Mouse (Mus musculus) layer of hippocampus, adult 11-12 months (tissue): ENCODE results near the gene Pibf1.
A peak's percentile ranks its signal among the peaks of the same experiment; 100 is the strongest.

Experiments used
- DNase-seq: peaks from one replicate; pipeline ENCODE4 v3.0.0; 2022; ENCODE audit warnings: low spot score

The Pibf1 gene

GRCm38 (mm10) chr14:99141786-99142633 lies 42.8 kb downstream of the Pibf1 start:
- peak; percentile 68 for DNase-seq

- no peak for DNase-seq
Observed at GRCm38 (mm10) chr14:99146841-99147240, 47.6 kb downstream of the Pibf1 start.

- no peak for DNase-seq
Observed at GRCm38 (mm10) chr14:99152683-99153082, 53.5 kb downstream of the Pibf1 start.

- no peak for DNase-seq
Observed at GRCm38 (mm10) chr14:99159940-99160339, 60.7 kb downstream of the Pibf1 start.

- no peak for DNase-seq
Observed at GRCm38 (mm10) chr14:99163051-99163450, 63.8 kb downstream of the Pibf1 start.

- DNase-seq, result no peak
Observed at GRCm38 (mm10) chr14:99174138-99174745, 75.0 kb downstream of the Pibf1 start.

GRCm38 (mm10) chr14:99176559-99176958 lies 77.3 kb downstream of the Pibf1 start:
- DNase-seq, result no peak

- DNase-seq, result no peak
Observed at GRCm38 (mm10) chr14:99190153-99190790, 91.0 kb downstream of the Pibf1 start.

- no peak for DNase-seq
Observed at GRCm38 (mm10) chr14:99205865-99206264, 106.6 kb downstream of the Pibf1 start.

GRCm38 (mm10) chr14:99206591-99206990 lies 107.4 kb downstream of the Pibf1 start:
- no peak for DNase-seq

- no peak for DNase-seq
Observed at GRCm38 (mm10) chr14:99210431-99210830, 111.2 kb downstream of the Pibf1 start.

GRCm38 (mm10) chr14:99218396-99219012 lies 119.3 kb downstream of the Pibf1 start:
- DNase-seq, result no peak

GRCm38 (mm10) chr14:99219757-99220171 lies 120.5 kb downstream of the Pibf1 start:
- DNase-seq, result no peak

GRCm38 (mm10) chr14:99225929-99226328 lies 126.7 kb downstream of the Pibf1 start:
- no peak for DNase-seq

- no peak for DNase-seq
Observed at GRCm38 (mm10) chr14:99229071-99229780, 130.0 kb downstream of the Pibf1 start.

- DNase-seq, result no peak
Observed at GRCm38 (mm10) chr14:99233056-99233455, 133.8 kb downstream of the Pibf1 start.

- DNase-seq, result no peak
Observed at GRCm38 (mm10) chr14:99237115-99237514, 137.9 kb downstream of the Pibf1 start.

GRCm38 (mm10) chr14:99240563-99240962 lies 141.3 kb downstream of the Pibf1 start:
- DNase-seq, result no peak

GRCm38 (mm10) chr14:99244508-99244907 lies 145.3 kb downstream of the Pibf1 start:
- DNase-seq, result no peak

- no peak for DNase-seq
Observed at GRCm38 (mm10) chr14:99262026-99262425, 162.8 kb downstream of the Pibf1 start.

- DNase-seq, result no peak
Observed at GRCm38 (mm10) chr14:99263816-99264215, 164.6 kb downstream of the Pibf1 start.

- DNase-seq, result no peak
Observed at GRCm38 (mm10) chr14:99265791-99266190, 166.6 kb downstream of the Pibf1 start.
